Mouse (Mus musculus): Measurements from ENCODE around the gene Os9.

The Os9 gene

DNA sequence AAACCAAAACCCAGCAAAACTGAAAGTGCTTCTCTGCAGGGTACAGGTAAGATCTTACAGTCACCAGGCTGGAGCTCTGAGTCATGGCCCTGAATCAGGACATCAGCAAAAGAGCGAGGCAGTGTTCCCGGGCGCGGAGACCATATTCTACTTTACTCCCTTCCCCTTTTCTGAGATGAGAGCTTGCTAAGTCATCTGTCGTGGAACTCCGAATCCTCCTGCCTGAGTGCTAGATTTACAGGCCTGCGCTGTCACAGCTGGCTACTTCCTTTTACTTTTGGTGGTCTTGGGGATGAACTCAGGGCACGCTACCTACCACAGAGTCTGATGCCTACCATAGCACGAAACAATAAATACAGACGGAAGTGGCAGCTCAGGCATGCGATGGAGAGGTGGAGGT is 6.5 kb downstream of the Os9 start:
- H3K27me3 ChIP-seq (ENCODE audit: control insufficient read depth, insufficient read depth, low read length, poor library complexity, severe bottlenecking): no peaks in the 10 kb centered on the region
- no peak for DNase-seq (ENCODE audit: low read depth, low spot score)
- H3K36me3 ChIP-seq (ENCODE audit: control insufficient read depth, insufficient read depth, low read length, poor library complexity, severe bottlenecking): peaks cover 2% of the 10 kb centered on the region

DNA sequence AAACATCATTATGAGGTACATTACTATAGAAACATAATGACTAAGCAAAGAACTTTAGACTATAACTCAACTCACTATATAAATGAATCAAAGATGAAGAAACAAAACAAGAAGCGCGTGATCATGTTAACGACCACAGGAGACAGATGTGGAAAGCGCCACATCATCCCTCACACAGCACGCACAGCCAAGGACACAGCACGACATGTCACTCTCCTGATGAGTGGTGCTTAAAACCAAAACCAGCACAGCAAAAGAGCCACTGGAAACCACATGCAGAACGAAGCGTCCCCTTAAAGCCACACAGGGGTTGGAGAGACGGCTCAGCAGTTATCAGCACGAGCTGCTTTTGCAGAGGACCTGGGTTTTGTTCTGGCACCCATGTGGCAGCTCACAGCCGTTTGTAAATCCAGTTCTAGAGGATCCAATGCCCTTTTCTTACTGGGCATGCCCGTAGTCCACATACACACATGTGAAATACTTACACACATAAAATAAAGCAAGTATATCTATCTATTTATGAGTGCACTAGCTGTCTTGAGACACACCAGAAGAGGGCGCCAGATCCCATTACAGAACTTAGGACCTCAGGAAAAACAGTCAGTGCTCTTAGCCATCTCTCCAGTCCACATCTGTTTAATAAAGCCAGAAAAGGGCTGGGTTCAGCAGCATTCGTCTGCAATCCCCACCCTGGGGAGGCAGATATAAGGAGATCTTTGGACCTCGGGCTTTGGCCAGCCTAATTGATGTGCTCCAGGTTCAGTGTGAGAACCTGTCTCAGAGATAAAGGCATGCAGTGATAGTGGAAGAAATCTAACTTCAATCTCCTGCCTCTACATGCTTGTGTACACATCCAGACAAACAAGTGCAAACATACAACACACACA is 9.7 kb downstream of the Os9 start:
- no peaks in the 10 kb centered on the region for H3K27me3 ChIP-seq (ENCODE audit: control insufficient read depth, insufficient read depth, low read length, poor library complexity, severe bottlenecking)
- H3K36me3 ChIP-seq (ENCODE audit: control insufficient read depth, insufficient read depth, low read length, poor library complexity, severe bottlenecking): no peaks in the 10 kb centered on the region; the same call in 1 of the 2 replicates
- no peak for DNase-seq (ENCODE audit: low read depth, low spot score)

DNA sequence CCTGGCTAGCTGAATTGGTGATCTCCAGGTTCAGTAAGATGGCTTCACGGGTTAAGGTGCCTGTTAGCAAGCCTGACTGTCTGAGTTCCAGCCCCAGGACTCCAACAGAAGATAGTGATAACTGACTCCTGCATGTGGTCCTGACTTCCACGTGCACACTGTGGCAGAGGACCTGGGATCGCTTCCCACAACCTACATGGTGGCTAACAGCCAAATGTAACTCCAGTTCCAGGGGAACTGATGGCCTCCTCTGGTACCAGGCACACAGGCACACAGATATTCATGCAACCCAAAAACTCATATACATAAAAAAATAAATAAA is 12.7 kb downstream of the Os9 start:
- H3K36me3 ChIP-seq (ENCODE audit: control insufficient read depth, insufficient read depth, low read length, poor library complexity, severe bottlenecking): peaks cover 1% of the 10 kb centered on the region
- no peak for DNase-seq (ENCODE audit: low read depth, low spot score)
- no peaks in the 10 kb centered on the region for H3K27me3 ChIP-seq (ENCODE audit: control insufficient read depth, insufficient read depth, low read length, poor library complexity, severe bottlenecking)

DNA sequence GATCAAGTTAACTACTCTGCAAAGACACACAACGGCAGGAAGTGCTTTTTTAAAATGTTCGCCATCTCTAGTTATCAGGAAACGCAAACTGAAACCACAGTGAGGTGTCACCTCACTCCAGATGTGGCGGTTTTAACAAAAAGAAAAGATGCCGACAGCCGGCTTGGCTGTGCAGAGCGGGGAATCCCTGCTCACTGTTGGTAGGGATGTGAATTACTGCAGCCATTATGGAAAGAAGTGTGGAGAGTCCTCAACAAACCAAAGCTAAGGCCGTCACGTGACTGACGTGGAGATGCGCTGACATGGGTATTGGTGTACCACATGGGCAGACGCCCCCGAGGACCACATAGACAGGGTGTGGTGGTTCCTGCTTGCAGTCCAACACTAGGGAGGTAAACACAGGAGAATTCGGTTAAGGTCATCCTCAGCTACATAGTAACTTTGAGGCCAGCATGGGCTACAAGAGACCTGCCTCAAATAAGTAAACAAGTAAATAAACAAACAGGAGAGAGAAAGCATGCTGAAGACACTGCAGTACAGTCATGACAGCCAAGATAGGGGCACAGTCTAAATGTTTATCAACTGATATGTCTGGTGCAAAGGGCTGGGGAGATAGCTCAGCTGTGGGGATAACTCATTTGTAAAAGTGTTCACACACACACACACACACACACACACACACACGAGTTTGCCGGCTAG is 13.2 kb downstream of the Os9 start:
- Histone ChIP-seq H3K36me3 (ENCODE audit: control insufficient read depth, insufficient read depth, low read length, poor library complexity, severe bottlenecking) (peaks cover 1% of the 10 kb centered on the region), H3K27me3 (ENCODE audit: control insufficient read depth, insufficient read depth, low read length, poor library complexity, severe bottlenecking) (no peaks in the 10 kb centered on the region)
- peak; percentile 35 for DNase-seq (ENCODE audit: low read depth, low spot score)

DNA sequence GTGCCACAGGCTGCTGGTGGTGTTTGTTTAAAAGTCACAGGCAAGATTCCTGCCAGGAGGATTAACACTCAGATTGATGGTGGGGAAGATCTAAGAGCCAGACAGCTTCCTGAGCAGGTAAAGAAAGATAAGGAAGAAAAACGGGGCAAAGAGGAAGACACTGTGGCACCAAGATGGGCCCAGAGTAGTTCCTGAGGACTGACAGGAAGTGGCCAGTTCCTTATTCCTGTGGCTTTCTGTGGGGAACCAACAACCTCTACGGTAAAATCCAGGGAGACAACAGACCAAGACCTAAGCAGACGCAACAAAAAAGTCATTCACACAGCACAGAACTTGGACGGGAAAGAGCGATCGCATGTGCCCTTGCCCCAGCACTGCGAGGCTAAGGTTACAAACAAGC is 17.3 kb downstream of the Os9 start:
- no peaks in the 10 kb centered on the region for H3K27me3 ChIP-seq (ENCODE audit: control insufficient read depth, insufficient read depth, low read length, poor library complexity, severe bottlenecking)
- DNase-seq (ENCODE audit: low read depth, low spot score): no peak
- peaks cover 4% of the 10 kb centered on the region; the same call in 1 of the 2 replicates for H3K36me3 ChIP-seq (ENCODE audit: control insufficient read depth, insufficient read depth, low read length, poor library complexity, severe bottlenecking)

DNA sequence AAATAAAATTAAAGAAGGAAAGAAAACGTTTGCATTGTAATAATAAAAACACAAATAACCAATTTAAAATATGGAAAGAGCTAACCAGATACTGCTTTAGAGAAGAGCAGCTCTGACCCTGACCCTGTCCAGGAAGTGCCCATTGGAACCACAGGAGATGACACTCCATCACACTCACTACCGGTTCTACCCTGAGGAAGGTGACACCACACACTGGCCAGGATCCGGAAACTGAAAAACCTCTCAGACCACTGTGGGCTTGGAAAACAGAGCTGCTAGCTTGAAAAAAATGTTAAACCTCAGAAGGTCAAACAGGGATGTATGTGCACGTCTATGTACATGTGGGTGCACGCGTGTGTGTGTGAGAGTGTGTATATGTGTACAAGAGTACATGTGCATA is 19.8 kb downstream of the Os9 start:
- peaks cover 8% of the 10 kb centered on the region for H3K36me3 ChIP-seq (ENCODE audit: control insufficient read depth, insufficient read depth, low read length, poor library complexity, severe bottlenecking)
- DNase-seq (ENCODE audit: low read depth, low spot score): no peak
- H3K27me3 ChIP-seq (ENCODE audit: control insufficient read depth, insufficient read depth, low read length, poor library complexity, severe bottlenecking): no peaks in the 10 kb centered on the region

DNA sequence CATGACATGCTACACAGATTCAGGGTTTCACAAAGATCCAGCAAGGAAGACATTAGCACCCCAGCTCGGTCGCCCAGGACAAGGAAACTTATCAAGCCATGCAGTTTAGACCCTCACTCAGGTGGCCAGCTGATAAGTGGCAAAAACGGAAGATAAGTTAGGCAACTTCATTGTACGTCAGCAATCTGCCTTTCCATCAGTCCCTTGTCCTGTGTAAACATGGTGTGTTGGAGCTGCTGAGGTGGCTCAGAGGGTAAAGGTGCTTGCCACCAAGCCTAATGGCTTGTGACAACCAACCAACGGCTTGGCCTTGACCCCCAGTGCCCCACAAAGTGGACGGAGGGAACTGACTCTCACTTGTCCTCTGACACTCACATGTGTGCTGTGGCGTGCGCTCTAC is 20.5 kb downstream of the Os9 start:
- peaks cover 6% of the 10 kb centered on the region for H3K36me3 ChIP-seq (ENCODE audit: control insufficient read depth, insufficient read depth, low read length, poor library complexity, severe bottlenecking)
- DNase-seq (ENCODE audit: low read depth, low spot score): no peak
- no peaks in the 10 kb centered on the region for H3K27me3 ChIP-seq (ENCODE audit: control insufficient read depth, insufficient read depth, low read length, poor library complexity, severe bottlenecking)

DNA sequence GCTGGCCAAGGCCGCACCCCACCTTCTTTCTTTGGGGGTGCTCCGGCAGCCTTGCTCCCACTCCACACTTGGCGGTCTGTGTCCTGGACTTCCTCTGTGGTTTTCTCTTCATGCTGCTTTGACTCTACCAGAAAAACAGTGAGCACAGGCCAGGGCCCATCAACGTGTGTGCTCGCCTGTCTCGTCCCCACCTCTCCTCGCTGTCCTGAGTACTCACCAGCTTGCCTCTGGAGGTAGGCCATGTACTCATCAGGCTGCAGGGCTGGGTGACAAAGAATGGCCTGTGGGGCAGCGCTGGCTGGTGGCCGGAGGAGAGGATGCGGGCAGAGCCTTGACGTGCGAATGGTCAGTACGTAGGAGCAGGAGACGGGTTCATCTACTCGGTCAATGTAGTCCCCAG is 21.1 kb downstream of the Os9 start:
- no peaks in the 10 kb centered on the region for H3K27me3 ChIP-seq (ENCODE audit: control insufficient read depth, insufficient read depth, low read length, poor library complexity, severe bottlenecking)
- peaks cover 6% of the 10 kb centered on the region for H3K36me3 ChIP-seq (ENCODE audit: control insufficient read depth, insufficient read depth, low read length, poor library complexity, severe bottlenecking)
- DNase-seq (ENCODE audit: low read depth, low spot score): no peak

DNA sequence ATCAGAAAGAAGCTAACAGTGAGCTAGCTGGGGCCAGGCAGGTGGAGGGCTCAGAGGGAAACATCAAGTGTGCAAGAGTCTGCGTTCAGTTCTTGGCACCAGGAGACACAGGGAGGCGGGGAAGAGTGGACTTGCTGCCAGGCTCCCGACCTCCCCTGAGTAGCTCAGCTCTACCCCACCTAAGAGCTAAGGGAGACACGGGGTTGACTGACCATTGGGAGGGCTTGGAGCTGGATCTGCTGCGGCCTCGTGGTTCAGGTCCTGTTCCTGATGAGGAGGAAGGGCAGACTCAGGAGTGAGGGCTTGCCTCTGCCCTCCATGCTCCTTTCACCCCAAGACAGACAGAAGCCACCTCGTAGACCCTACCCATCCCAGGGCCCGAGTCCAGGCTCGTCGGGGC is 21.7 kb downstream of the Os9 start:
- H3K27me3 ChIP-seq (ENCODE audit: control insufficient read depth, insufficient read depth, low read length, poor library complexity, severe bottlenecking): no peaks in the 10 kb centered on the region
- peaks cover 8% of the 10 kb centered on the region for H3K36me3 ChIP-seq (ENCODE audit: control insufficient read depth, insufficient read depth, low read length, poor library complexity, severe bottlenecking)
- no peak for DNase-seq (ENCODE audit: low read depth, low spot score)

DNA sequence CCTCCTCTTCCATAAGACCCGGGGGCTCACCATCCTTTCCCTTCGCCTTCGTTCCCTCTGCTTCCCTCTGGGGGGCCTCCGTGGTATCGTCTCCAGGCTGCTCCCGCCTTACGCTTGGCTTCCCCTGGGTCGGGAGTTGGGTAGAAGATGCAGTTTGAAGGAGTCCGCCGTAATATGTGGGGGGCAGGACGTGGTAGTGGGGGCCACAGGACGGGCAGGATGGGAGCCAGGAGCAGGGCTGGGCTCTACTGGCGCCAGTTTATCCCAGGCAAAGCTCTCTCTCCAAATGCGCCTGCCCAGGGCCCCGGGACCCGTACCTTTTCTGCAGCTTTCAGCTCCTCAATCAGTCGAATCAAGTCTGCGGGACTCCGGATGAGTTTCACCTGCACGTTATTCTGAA is 22.4 kb downstream of the Os9 start:
- no peaks in the 10 kb centered on the region for H3K27me3 ChIP-seq (ENCODE audit: control insufficient read depth, insufficient read depth, low read length, poor library complexity, severe bottlenecking)
- no peak for DNase-seq (ENCODE audit: low read depth, low spot score)

DNA sequence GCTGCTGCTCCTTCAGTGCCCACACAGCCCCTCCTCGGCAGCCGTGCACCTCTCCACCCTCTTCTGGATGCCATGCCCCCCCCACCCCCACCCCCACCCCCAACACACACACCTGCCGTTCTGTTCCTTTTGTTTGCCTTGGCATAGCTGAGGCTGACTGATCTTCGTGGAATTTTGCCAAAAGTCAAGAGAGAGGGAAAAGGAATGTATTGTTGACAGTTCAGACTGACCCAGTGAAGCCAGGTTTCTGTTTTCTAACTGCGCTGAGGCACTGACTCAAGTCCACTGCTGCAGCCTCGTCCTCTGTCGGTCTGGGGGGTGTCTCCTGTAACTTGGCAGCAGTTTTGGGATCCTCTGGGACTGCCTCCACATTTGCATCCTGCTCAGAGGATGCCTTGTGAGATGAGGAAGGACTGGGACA is 26.5 kb downstream of the Os9 start:
- no peak for DNase-seq (ENCODE audit: low read depth, low spot score)
- Histone ChIP-seq H3K27me3 (ENCODE audit: control insufficient read depth, insufficient read depth, low read length, poor library complexity, severe bottlenecking) (no peaks in the 10 kb centered on the region), H3K36me3 (ENCODE audit: control insufficient read depth, insufficient read depth, low read length, poor library complexity, severe bottlenecking) (peaks cover 17% of the 10 kb centered on the region)

More for the DNA sequence above, 22.4 kb downstream of the Os9 start:
- H3K36me3 ChIP-seq (ENCODE audit: control insufficient read depth, insufficient read depth, low read length, poor library complexity, severe bottlenecking): peaks cover 8% of the 10 kb centered on the region

DNA sequence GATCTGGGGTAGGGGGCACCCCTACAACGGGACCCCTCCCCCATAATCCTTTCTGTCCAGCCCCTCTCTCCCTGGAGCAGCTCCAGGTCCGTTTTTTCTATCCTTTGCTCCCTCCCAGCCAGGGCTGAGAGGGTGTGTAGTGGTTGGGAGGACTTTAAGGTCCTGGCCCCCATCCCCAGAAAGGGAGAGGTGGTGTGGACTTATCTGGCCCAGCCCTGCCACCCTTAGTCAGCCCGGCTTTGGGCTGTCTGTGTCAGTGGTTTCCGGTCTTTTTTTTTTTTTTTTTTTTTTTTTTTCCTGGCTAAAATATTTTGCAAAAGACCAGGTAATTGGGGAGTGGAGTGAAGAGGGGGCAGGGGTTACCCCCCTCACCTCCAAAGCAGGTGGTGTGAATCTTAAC is 28.2 kb downstream of the Os9 start:
- Histone ChIP-seq H3K27me3 (ENCODE audit: control insufficient read depth, insufficient read depth, low read length, poor library complexity, severe bottlenecking) (no peaks in the 10 kb centered on the region), H3K36me3 (ENCODE audit: control insufficient read depth, insufficient read depth, low read length, poor library complexity, severe bottlenecking) (peaks cover 20% of the 10 kb centered on the region)
- no peak for DNase-seq (ENCODE audit: low read depth, low spot score)

DNA sequence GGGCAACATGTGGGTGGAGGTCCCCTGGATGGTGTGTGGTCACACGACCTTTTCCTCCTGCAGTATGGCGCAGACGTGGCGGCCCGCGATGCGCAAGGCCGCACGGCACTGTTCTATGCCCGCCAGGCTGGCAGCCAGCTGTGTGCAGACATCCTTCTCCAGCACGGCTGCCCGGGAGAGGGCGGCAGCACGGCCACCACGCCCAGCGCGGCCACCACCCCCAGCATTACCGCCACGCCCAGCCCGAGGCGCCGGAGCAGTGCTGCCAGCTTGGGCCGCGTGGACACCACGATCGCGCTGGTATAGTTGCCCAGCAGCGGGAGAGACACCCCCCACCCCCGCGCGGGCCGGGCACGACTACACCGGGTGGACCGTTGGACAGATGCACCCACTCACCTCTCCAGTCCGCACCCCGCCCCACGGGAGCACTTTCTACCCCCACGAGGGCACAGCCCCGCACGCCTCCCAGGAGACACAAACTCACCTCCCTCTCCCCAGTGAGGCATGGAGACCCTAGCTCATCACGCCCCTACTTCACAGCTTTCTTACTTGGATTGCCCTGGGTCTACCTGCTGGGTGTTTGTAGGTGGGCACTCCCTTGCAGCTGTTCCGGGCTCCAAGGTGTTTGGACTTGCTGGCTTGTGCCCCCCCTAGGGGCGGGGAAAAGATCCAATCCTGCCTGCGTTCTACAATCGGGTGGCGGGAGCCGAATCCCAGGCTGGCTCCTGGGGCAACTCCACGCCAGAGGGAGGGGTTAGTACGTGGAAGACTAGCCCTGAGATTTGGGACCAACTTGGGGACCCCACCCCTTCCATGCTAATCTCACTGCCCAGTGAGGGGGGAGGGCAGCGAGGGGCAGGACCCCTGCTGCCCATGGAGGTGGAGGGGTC is 29.2 kb downstream of the Os9 start:
- Histone ChIP-seq H3K36me3 (ENCODE audit: control insufficient read depth, insufficient read depth, low read length, poor library complexity, severe bottlenecking) (peaks cover 22% of the 10 kb centered on the region), H3K27me3 (ENCODE audit: control insufficient read depth, insufficient read depth, low read length, poor library complexity, severe bottlenecking) (no peaks in the 10 kb centered on the region)
- no peak for DNase-seq (ENCODE audit: low read depth, low spot score)

DNA sequence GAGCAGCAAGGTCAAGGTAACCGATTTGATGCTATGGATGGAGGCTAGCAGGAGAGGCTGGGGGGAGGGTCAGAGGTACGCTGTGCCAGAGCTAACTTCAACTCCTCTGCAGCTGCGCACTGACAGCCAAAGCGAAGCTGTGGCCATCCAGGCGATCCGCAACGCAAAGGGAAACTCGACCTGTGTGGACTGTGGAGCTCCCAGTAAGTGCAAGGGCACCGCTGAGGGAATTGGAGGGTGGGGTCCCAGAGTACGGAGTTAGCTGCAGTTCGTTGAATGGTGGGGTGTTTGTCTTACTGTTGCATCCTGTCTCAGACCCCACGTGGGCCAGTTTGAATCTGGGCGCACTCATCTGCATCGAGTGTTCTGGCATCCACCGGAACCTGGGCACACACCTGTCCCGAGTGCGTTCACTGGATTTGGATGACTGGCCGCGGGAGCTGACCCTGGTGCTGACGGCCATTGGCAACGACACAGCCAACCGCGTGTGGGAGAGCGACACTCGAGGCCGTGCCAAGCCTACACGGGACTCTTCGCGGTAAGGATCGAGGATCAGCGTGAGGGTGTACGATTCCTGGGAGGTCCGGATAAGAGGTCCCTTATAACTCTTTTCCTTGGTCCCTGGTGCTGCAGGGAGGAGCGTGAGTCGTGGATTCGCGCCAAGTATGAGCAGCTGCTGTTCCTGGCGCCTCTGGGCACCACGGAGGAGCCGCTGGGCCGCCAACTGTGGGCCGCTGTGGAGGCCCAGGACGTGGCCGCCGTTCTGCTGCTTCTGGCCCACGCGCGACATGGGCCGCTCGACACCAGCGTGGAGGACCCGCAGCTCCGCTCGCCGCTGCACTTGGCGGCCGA is 30.1 kb downstream of the Os9 start:
- Histone ChIP-seq H3K36me3 (ENCODE audit: control insufficient read depth, insufficient read depth, low read length, poor library complexity, severe bottlenecking) (peaks cover 21% of the 10 kb centered on the region), H3K27me3 (ENCODE audit: control insufficient read depth, insufficient read depth, low read length, poor library complexity, severe bottlenecking) (no peaks in the 10 kb centered on the region)
- no peak for DNase-seq (ENCODE audit: low read depth, low spot score)
